Mouse (Mus musculus): ENCODE results near the gene 4930548H24Rik. TPM values are rescaled to one million over a fixed set of nuclear protein-coding genes. Genes with fewer than 3 reads are reported as not detected.

Gene 4930548H24Rik
- polyA plus RNA-seq (2021; fragmentation: Nextera tagmentation), result not detected in 2 replicates
- long read RNA-seq, experiment 1, result 0 reads
- long read RNA-seq, experiment 2, result 0 reads

GRCm38 (mm10) chr5:31485440-31485839, at the start of gene 4930548H24Rik:
Gene 4930548H24Rik (plus strand): TSS chr5:31485740.

GRCm38 (mm10) chr5:31451878-31452561, 33.5 kb upstream of the 4930548H24Rik start, which contains the start of gene Zfp512:
Gene Zfp512 (plus strand): TSS chr5:31452431.

GRCm38 (mm10) chr5:31494513-31495297, 9.2 kb downstream of the 4930548H24Rik start, which contains the start of gene Gpn1:
Gene Gpn1 (plus strand): TSS chr5:31494741.

GRCm38 (mm10) chr5:31526354-31527116, 41.0 kb downstream of the 4930548H24Rik start, which contains the start of gene Slc4a1ap:
Gene Slc4a1ap (plus strand): TSS chr5:31526995.

GRCm38 (mm10) chr5:31527707-31528106, 42.2 kb downstream of the 4930548H24Rik start, which contains the start of gene Supt7l:
Gene Supt7l (minus strand): TSS chr5:31527807.

Other genes with a start within 250 kb of the 4930548H24Rik start
- gene Nrbp1, start 244.9 kb upstream of the 4930548H24Rik start, polyA plus RNA-seq (2021; fragmentation: Nextera tagmentation), result 78.2 and 83.0 TPM in 2 replicates
- gene Gm9970, start 244.5 kb upstream of the 4930548H24Rik start, polyA plus RNA-seq (2021; fragmentation: Nextera tagmentation), result not detected in 2 replicates
- gene Krtcap3, start 234.0 kb upstream of the 4930548H24Rik start, polyA plus RNA-seq (2021; fragmentation: Nextera tagmentation), result 0.58 and 0.74 TPM in 2 replicates
- gene Ift172, start 194.6 kb upstream of the 4930548H24Rik start, polyA plus RNA-seq (2021; fragmentation: Nextera tagmentation), result 12.5 and 12.6 TPM in 2 replicates
- gene Fndc4, start 189.7 kb upstream of the 4930548H24Rik start, polyA plus RNA-seq (2021; fragmentation: Nextera tagmentation), result 60.3 and 108 TPM in 2 replicates
- not detected in 2 replicates for gene Gckr, start 188.3 kb upstream of the 4930548H24Rik start, polyA plus RNA-seq (2021; fragmentation: Nextera tagmentation)
- 20.0 and 27.1 TPM in 2 replicates for gene Zfp512, start 33.3 kb upstream of the 4930548H24Rik start, polyA plus RNA-seq (2021; fragmentation: Nextera tagmentation)
- gene Gpn1, start 9.0 kb downstream of the 4930548H24Rik start, polyA plus RNA-seq (2021; fragmentation: Nextera tagmentation), result 34.5 and 51.0 TPM in 2 replicates
- gene Slc4a1ap, start 41.3 kb downstream of the 4930548H24Rik start, polyA plus RNA-seq (2021; fragmentation: Nextera tagmentation), result 13.1 and 14.3 TPM in 2 replicates
- 9.0 and 10.8 TPM in 2 replicates for gene Supt7l, start 42.1 kb downstream of the 4930548H24Rik start, polyA plus RNA-seq (2021; fragmentation: Nextera tagmentation)
- gene Mrpl33, start 111.2 kb downstream of the 4930548H24Rik start, polyA plus RNA-seq (2021; fragmentation: Nextera tagmentation), result 276 and 315 TPM in 2 replicates
- 2.5 and 2.8 TPM in 2 replicates for gene Rbks, start 211.9 kb downstream of the 4930548H24Rik start, polyA plus RNA-seq (2021; fragmentation: Nextera tagmentation)
- 71.6 and 74.9 TPM in 2 replicates for gene Babam2, start 211.9 kb downstream of the 4930548H24Rik start, polyA plus RNA-seq (2021; fragmentation: Nextera tagmentation)